Mouse (Mus musculus) thymus, adult 2 months (tissue): ENCODE data around the gene 1700016H13Rik.

Source experiments
- CTCF ChIP-seq: fragments of 200-500 bp; IDR thresholded peaks from 2 replicates; pipeline ENCODE4 v1.5.1; 2012; ENCODE audit warnings: mild to moderate bottlenecking, control low read depth, low read length, moderate library complexity, borderline replicate concordance; ENCODE audit not compliant: control insufficient read depth, poor library complexity, insufficient read depth; ENCODE audit errors: extremely low read depth
- POLR2A ChIP-seq: fragments of 200-500 bp; IDR thresholded peaks from 2 replicates; pipeline ENCODE4 v1.6.1; 2012; ENCODE audit warnings: mild to moderate bottlenecking, low read length, control low read depth, moderate library complexity; ENCODE audit not compliant: control insufficient read depth, poor library complexity, insufficient read depth; ENCODE audit errors: extremely low read depth

- no peak for TF ChIP-seq POLR2A
- TF ChIP-seq CTCF: no peak
Measured at GRCm38 (mm10) chr5:103617191-103617590, 38.6 kb downstream of the 1700016H13Rik start.
